Mouse (Mus musculus): ENCODE data around the gene H2al1h. TPM values are rescaled to one million over a fixed set of nuclear protein-coding genes. Genes with fewer than 3 reads are reported as not detected.

The H2al1h gene
- polyA plus RNA-seq (2012; rRNA removed): not detected in 2 replicates

GRCm38 (mm10) chrX:11321192-11321591 is at the start of gene H2al1h:
Gene H2al1h (plus strand): TSS chrX:11321492.

GRCm38 (mm10) chrX:11298957-11299356 is 22.3 kb upstream of the H2al1h start, which contains the start of gene H2al1a:
Gene H2al1a (plus strand): TSS chrX:11299257.

GRCm38 (mm10) chrX:11302132-11302531 is 19.2 kb upstream of the H2al1h start, which contains the start of gene H2al1b:
Gene H2al1b (plus strand): TSS chrX:11302432.

GRCm38 (mm10) chrX:11305355-11305754 is 15.9 kb upstream of the H2al1h start, which contains the start of gene H2al1c:
Gene H2al1c (plus strand): TSS chrX:11305655.

GRCm38 (mm10) chrX:11308524-11308923 is 12.8 kb upstream of the H2al1h start, which contains the start of gene H2al1d:
Gene H2al1d (plus strand): TSS chrX:11308824.

GRCm38 (mm10) chrX:11311634-11312033 is 9.7 kb upstream of the H2al1h start, which contains the start of gene H2al1e:
Gene H2al1e (plus strand): TSS chrX:11311934.

GRCm38 (mm10) chrX:11314858-11315257 is 6.4 kb upstream of the H2al1h start, which contains the start of gene H2al1f:
Gene H2al1f (plus strand): TSS chrX:11315158.

GRCm38 (mm10) chrX:11317956-11318355 is 3.3 kb upstream of the H2al1h start, which contains the start of gene H2al1g:
Gene H2al1g (plus strand): TSS chrX:11318256.

GRCm38 (mm10) chrX:11324359-11324758 is 3.1 kb downstream of the H2al1h start, which contains the start of gene H2al1i:
Gene H2al1i (plus strand): TSS chrX:11324659.

GRCm38 (mm10) chrX:11327522-11327921 is 6.2 kb downstream of the H2al1h start, which contains the start of gene H2al1j:
Gene H2al1j (plus strand): TSS chrX:11327822.

Other genes with a start within 250 kb of the H2al1h start
- gene H2al1a, start 22.2 kb upstream of the H2al1h start, polyA plus RNA-seq (2012; rRNA removed): not detected in 2 replicates
- gene H2al1b, start 19.1 kb upstream of the H2al1h start, polyA plus RNA-seq (2012; rRNA removed): not detected in 2 replicates
- not detected in 2 replicates for gene H2al1c, start 15.8 kb upstream of the H2al1h start, polyA plus RNA-seq (2012; rRNA removed)
- gene H2al1d, start 12.7 kb upstream of the H2al1h start, polyA plus RNA-seq (2012; rRNA removed): not detected in 2 replicates
- not detected in 2 replicates for gene H2al1e, start 9.6 kb upstream of the H2al1h start, polyA plus RNA-seq (2012; rRNA removed)
- not detected in 2 replicates for gene H2al1f, start 6.3 kb upstream of the H2al1h start, polyA plus RNA-seq (2012; rRNA removed)
- not detected in 2 replicates for gene H2al1g, start 3.2 kb upstream of the H2al1h start, polyA plus RNA-seq (2012; rRNA removed)
- not detected in 2 replicates for gene H2al1i, start 3.2 kb downstream of the H2al1h start, polyA plus RNA-seq (2012; rRNA removed)
- not detected in 2 replicates for gene H2al1j, start 6.3 kb downstream of the H2al1h start, polyA plus RNA-seq (2012; rRNA removed)

Measured in ovary, adult 2 months (tissue).